Mouse (Mus musculus) liver, postnatal 0 days (tissue): ENCODE measurements around the gene Kyat3. TPM values are rescaled to one million over a fixed set of nuclear protein-coding genes. Genes with fewer than 3 reads are reported as not detected.

Experiments
- ATAC-seq: fragments of 200-750 bp; cut with Nextera tagmentation; 2 replicates; pipeline ENCODE4 v1.8.0; 2017; ENCODE audit warnings: mild to moderate bottlenecking, moderate library complexity
- DNase-seq: peaks from one replicate; pipeline ENCODE4 v3.0.0-alpha.2; 2016
- H3K27ac ChIP-seq: fragments of 300-500 bp; sonication (generic); 2 replicates; pipeline ENCODE4 v1.5.1; 2014; ENCODE audit warnings: antibody characterized with exemption, moderate library complexity, mild to moderate bottlenecking, low read depth
- H3K27me3 ChIP-seq: fragments of 300-500 bp; sonication (generic); 2 replicates; pipeline ENCODE4 v1.6.1; 2014; ENCODE audit warnings: low read length, control low read depth, mixed read lengths; ENCODE audit not compliant: insufficient read depth
- H3K36me3 ChIP-seq: fragments of 300-500 bp; sonication (generic); replicated peaks from 2 replicates; pipeline ENCODE4 v1.6.1; 2014; ENCODE audit warnings: mild to moderate bottlenecking, control low read depth, low read length, moderate library complexity, mixed read lengths; ENCODE audit not compliant: insufficient read depth
- H3K4me1 ChIP-seq: fragments of 300-500 bp; sonication (generic); 2 replicates; pipeline ENCODE4 v1.6.1; 2014; ENCODE audit warnings: antibody characterized with exemption, mild to moderate bottlenecking, control low read depth; ENCODE audit not compliant: insufficient read depth
- H3K4me2 ChIP-seq: fragments of 300-500 bp; sonication (generic); 2 replicates; pipeline ENCODE4 v1.6.1; 2014; ENCODE audit warnings: low read depth, mild to moderate bottlenecking, low read length, moderate library complexity, mixed read lengths
- H3K4me3 ChIP-seq: fragments of 300-500 bp; sonication (generic); 2 replicates; pipeline ENCODE4 v1.5.1; 2014; ENCODE audit warnings: low read depth, low read length
- H3K9ac ChIP-seq: fragments of 300-500 bp; sonication (generic); replicated peaks from 2 replicates; pipeline ENCODE4 v1.6.1; 2014; ENCODE audit warnings: mild to moderate bottlenecking, moderate library complexity
- H3K9me3 ChIP-seq: fragments of 300-500 bp; sonication (generic); 2 replicates; pipeline ENCODE4 v1.6.1; 2016; ENCODE audit warnings: mild to moderate bottlenecking, control low read depth, low read length, mixed read lengths
- CTCF ChIP-seq: sonication (generic); IDR thresholded peaks from 2 replicates; pipeline ENCODE4 v1.5.1; 2016; ENCODE audit warnings: antibody characterized with exemption, low read depth
- EP300 ChIP-seq: IDR thresholded peaks from 2 replicates; pipeline ENCODE4 v1.6.1; 2016; ENCODE audit warnings: antibody characterized with exemption, low read depth, mild to moderate bottlenecking
- WGBS: fragments of 180-500 bp; shearing (Covaris S2); extraction: QIAGEN DNeasy Blood & Tissue Kit; methylation state at CpG from one replicate; pipeline ENCODE4 v1.1.7; 2014; ENCODE audit not compliant: insufficient replicate concordance; 5-methylcytosine and 5-hydroxymethylcytosine counted together
- polyA plus RNA-seq: library from polyadenylated mRNA; unstranded; fragments of >200 nt; fragmentation: Nextera tagmentation; extraction: Ambion mirVana; gene quantifications from 2 replicates; pipeline ENCODE4 v1.2.1, GENCODE M21; 2015

Gene Kyat3
- polyA plus RNA-seq, 1 experiment from 2014 or later = 186 TPM

- H3K4me2 ChIP-seq = no peak overlapping the region
- peak; percentile 86 for ATAC-seq
- TF ChIP-seq CTCF (peak; percentile 93), EP300 (peak; percentile 77)
- no peak overlapping the region for H3K9ac ChIP-seq
- H3K4me3 ChIP-seq = no peak overlapping the region
- no peaks in the 10 kb centered on the region for H3K9me3 ChIP-seq
- H3K4me1 ChIP-seq = no peaks in the 10 kb centered on the region; the same call in 1 of the 2 replicates
- H3K36me3 ChIP-seq = no peaks in the 10 kb centered on the region
- WGBS = 44% methylated on average over 21 of the region's 21 CpGs
- H3K27ac ChIP-seq = peak overlapping the region; percentile 87
- DNase-seq = peak; percentile 73
- H3K27me3 ChIP-seq = no peaks in the 10 kb centered on the region
These were observed 43.4 kb downstream of the Kyat3 start for GRCm38 (mm10) chr3:142743973-142744898.

GRCm38 (mm10) chr3:142745076-142745475, 44.2 kb downstream of the Kyat3 start:
- Histone ChIP-seq H3K4me3 (no peak overlapping the region), H3K36me3 (no peaks in the 10 kb centered on the region), H3K9ac (no peak overlapping the region), H3K27me3 (no peaks in the 10 kb centered on the region), H3K4me1 (no peaks in the 10 kb centered on the region; the same call in 1 of the 2 replicates), H3K9me3 (no peaks in the 10 kb centered on the region), H3K27ac (peak overlapping the region; percentile 87), H3K4me2 (no peak overlapping the region)
- no peak for DNase-seq
- peak; percentile 4 for ATAC-seq
- TF ChIP-seq CTCF (no peak), EP300 (no peak)
- WGBS = 75% methylated on average over 2 of the region's 2 CpGs

- DNase-seq (peak; percentile 31), ATAC-seq (no peak)
- Histone ChIP-seq H3K27me3 (no peaks in the 10 kb centered on the region), H3K4me2 (0 out of 2 replicates have a peak overlapping the region, but pooled peaks have one; percentile 33), H3K27ac (peak overlapping the region; percentile 93), H3K4me3 (no peak overlapping the region), H3K36me3 (no peaks in the 10 kb centered on the region), H3K9ac (no peak overlapping the region), H3K9me3 (no peaks in the 10 kb centered on the region), H3K4me1 (peaks cover 5% of the 10 kb centered on the region; the same call in 1 of the 2 replicates)
- no peak for TF ChIP-seq EP300
- no peak for TF ChIP-seq CTCF
- WGBS = 78% methylated on average over 7 of the region's 7 CpGs
These were observed 46.8 kb downstream of the Kyat3 start for GRCm38 (mm10) chr3:142747673-142748072.

GRCm38 (mm10) chr3:142749131-142749530, 48.3 kb downstream of the Kyat3 start:
- H3K27me3 ChIP-seq = no peaks in the 10 kb centered on the region
- H3K9me3 ChIP-seq = no peaks in the 10 kb centered on the region
- H3K27ac ChIP-seq = peak overlapping the region; percentile 93
- peaks cover 5% of the 10 kb centered on the region; the same call in 1 of the 2 replicates for H3K4me1 ChIP-seq
- H3K9ac ChIP-seq = no peak overlapping the region; the same call in 1 of the 2 replicates
- no peak overlapping the region for H3K4me3 ChIP-seq
- 0 out of 2 replicates have a peak overlapping the region, but pooled peaks have one; percentile 3 for H3K4me2 ChIP-seq
- peak; percentile 29 for ATAC-seq
- peak; percentile 65 for DNase-seq
- WGBS = 67% methylated on average over 16 of the region's 16 CpGs
- peak; percentile 18; the same call in 1 of the 2 replicates for TF ChIP-seq EP300
- TF ChIP-seq CTCF = no peak
- H3K36me3 ChIP-seq = no peaks in the 10 kb centered on the region

- ATAC-seq (no peak), DNase-seq (no peak)
- Histone ChIP-seq H3K27ac (no peak overlapping the region), H3K36me3 (no peaks in the 10 kb centered on the region), H3K4me1 (peaks cover 5% of the 10 kb centered on the region; the same call in 1 of the 2 replicates), H3K9me3 (no peaks in the 10 kb centered on the region), H3K9ac (no peak overlapping the region), H3K4me2 (no peak overlapping the region), H3K4me3 (no peak overlapping the region), H3K27me3 (no peaks in the 10 kb centered on the region)
- WGBS = 88% methylated on average over 18 of the region's 18 CpGs
- TF ChIP-seq EP300 (no peak), CTCF (no peak)
These were observed 54.4 kb downstream of the Kyat3 start for GRCm38 (mm10) chr3:142755132-142755867.

- WGBS = 32% methylated on average over 12 of the region's 12 CpGs
- no peaks in the 10 kb centered on the region for H3K27me3 ChIP-seq
- H3K9ac ChIP-seq = no peak overlapping the region
- DNase-seq (peak; percentile 37), ATAC-seq (peak; percentile 79)
- TF ChIP-seq CTCF (no peak), EP300 (peak; percentile 31; the same call in 1 of the 2 replicates)
- no peaks in the 10 kb centered on the region for H3K36me3 ChIP-seq
- peak overlapping the region; percentile 26; the same call in 1 of the 2 replicates for H3K4me2 ChIP-seq
- no peak overlapping the region for H3K4me3 ChIP-seq
- H3K27ac ChIP-seq = no peak overlapping the region
- H3K9me3 ChIP-seq = no peaks in the 10 kb centered on the region
- no peaks in the 10 kb centered on the region for H3K4me1 ChIP-seq
These were observed 57.0 kb downstream of the Kyat3 start for GRCm38 (mm10) chr3:142757841-142758240.
